Mouse (Mus musculus) inflammation-experienced regulatory T-cells, adult 16 weeks (primary cell): ENCODE data around the gene Rasal2. TPM values are rescaled to one million over a fixed set of nuclear protein-coding genes. Genes with fewer than 3 reads are reported as not detected.

Source experiments
- polyA plus RNA-seq: library from polyadenylated mRNA; unstranded; fragments of 100-300 nt; shearing (Covaris generic); gene quantifications from one replicate; pipeline ENCODE4 v1.2.1, GENCODE M21; 2017

The Rasal2 gene
- not detected for polyA plus RNA-seq

DNA sequence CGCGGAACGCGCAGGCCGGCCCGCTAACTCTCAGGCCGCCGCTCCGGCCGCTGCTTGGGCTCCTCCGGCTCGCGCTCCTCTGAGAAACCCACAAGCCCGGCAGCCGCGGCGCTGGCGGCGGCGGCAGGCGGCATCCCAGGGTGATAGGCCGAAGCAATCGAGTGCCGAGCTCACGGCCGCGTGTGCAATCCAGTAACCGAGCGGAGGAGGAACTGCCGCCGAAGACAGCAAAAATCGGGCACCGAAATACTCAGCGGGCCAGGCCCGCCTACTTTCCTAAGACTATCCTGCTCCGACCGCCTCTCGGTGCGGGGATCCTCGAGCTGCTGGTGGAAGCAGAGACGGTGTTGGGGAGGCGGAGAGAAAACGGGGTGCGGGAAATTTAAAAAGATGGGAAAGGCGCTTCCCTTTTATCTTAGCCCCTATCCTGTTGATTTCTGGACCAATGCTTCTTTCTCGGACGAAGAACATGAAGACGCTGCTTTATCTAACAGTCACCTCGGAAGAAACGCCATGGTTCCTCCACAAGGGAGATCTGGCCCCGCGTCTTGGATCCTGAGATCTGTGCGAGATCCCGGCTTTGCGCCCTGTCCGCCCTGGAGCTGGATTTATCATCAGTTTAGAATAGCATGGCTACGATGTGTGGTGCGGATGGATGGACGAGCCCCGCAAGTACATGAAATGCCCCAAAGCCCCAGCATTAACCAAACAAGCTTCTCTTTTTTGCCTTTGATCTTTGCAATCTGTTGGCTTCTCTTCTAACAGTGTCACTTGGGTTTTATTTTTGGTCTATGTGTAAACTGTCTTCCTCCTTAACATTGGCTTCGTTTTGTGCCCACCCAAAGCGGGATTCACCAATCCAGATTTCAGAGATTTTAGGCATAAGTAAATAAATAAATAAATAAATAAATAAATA lies at the start of gene Rasal2:
TSS of gene Rasal2 (minus strand) at position 142 of the 916 bp plus-strand sequence.

DNA sequence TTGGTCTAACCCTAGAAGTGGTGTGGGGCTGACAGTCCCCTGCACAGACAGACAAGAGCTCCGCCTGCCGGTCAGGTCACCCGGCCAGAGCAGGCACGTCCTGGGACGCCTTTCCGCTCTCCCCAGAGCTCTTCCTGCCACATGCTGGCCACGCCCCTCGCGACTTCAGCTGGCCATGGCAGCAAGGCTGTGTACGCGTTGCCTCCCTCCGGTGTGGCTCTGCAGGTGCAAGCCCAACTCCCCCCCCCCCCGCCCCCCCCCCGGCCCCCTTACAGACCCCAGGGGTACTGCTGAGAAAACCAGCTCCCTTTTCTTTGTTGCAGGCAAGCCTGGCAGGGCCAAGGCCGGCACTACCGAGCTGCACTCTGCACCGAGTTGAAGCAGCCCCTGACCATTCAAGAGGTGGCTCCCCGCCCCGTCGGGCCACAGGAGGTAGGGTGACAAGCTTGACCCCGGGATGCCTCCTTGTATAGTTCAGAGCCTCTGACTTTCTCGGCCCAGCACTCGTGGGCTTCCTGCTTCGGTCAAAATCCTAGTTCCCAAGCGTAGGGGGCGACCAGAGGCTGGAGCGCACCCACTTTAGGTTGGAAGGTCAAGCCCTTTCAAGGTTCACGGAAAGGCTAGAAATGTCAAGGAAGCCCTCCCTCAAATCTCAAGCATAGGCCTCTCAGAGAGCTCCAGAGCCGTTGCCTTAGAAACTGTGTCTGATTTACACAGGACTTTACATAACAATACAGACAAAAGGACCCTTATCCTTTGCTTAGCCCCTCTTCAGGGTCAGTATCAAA lies 46.2 kb upstream of the Rasal2 start, which contains the start of gene Cryzl2:
TSS of gene Cryzl2 (plus strand) at position 157 of the 788 bp plus-strand sequence.

DNA sequence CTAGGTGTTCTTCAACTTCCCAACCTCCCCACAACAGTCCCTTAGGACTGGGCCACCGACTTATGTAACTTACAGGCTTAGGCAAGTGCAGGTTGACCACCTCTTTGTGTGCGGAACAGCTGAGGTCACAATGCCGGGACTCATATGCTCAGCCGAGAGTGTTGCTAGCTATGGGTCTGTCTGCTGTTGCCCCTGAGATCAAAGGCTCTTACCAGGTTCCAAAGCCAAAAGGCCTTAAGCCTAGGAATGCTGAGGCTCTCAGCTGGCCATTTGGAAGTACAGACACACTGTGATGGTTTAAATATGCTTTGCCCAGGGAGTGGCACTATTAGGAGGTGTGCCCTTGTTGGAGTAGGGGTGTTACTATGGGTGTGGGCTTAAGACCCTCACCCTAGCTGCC lies 303.8 kb downstream of the Rasal2 start, which contains the start of gene Tex35:
TSS of gene Tex35 (minus strand) at position 101 of the 400 bp plus-strand sequence.

Other genes starting within 250 kb of the Rasal2 start
- gene Cryzl2, start 46.0 kb upstream of the Rasal2 start, polyA plus RNA-seq, result 9.8 TPM
- 2.7 TPM for gene Sec16b, start 94.1 kb upstream of the Rasal2 start, polyA plus RNA-seq